20 mouse cellular contexts compared by ENCODE assay signal in genomic region chr9:111573836-111574235, GRCm38 (mm10).
DNase-seq lines count a peak whose midpoint lies in the region; ATAC-seq and TF ChIP-seq lines count a peak whose summit lies in the region.
"Had no signal": no experiment of that assay in that cellular context is flagged by ENCODE, and none has a peak within 500 bp of the region (broad histone marks: within the 10 kb centered on the region; RNA-seq: fewer than 3 reads in every experiment).

No protein-coding gene starts in this region.

- no peak overlapping the region for H3K27ac ChIP-seq in heart, postnatal 0 days (ENCODE audit: low read depth)
- H3K27ac ChIP-seq: embryonic facial prominence, embryonic 13.5 days; gastrocnemius, adult 2 months; limb, embryonic 12.5 days; liver, embryonic 12.5 days had no signal

- no peak overlapping the region for H3K4me3 ChIP-seq in heart, postnatal 0 days (ENCODE audit: low read depth, low read length)
- H3K4me3 ChIP-seq: embryonic facial prominence, embryonic 13.5 days; gastrocnemius, adult 2 months; limb, embryonic 12.5 days; liver, embryonic 12.5 days had no signal

- no peak for ATAC-seq in heart, postnatal 0 days (ENCODE audit: insufficient read depth, low read depth)
- ATAC-seq: CD4-positive, CD25-positive, alpha-beta regulatory T cell, adult 4 months; forebrain, embryonic 16.5 days; liver, embryonic 12.5 days had no signal

- H3K27me3 ChIP-seq in heart, postnatal 0 days (ENCODE audit: control insufficient read depth, insufficient read depth, low read length), result no peaks in the 10 kb centered on the region
- H3K27me3 ChIP-seq: liver, embryonic 12.5 days had no signal

- TF ChIP-seq EP300 in heart, postnatal 0 days (IDR thresholded peaks at IDR 0.05; ENCODE audit: low read depth), result no peak

- WGBS in heart, postnatal 0 days, result 34% methylated on average over 5 of the region's 5 CpGs

- no peaks in the 10 kb centered on the region for H3K36me3 ChIP-seq in heart, postnatal 0 days (replicated peaks; ENCODE audit: control insufficient read depth, insufficient read depth, low read length)
- H3K36me3 ChIP-seq: embryonic facial prominence, embryonic 13.5 days; limb, embryonic 12.5 days; liver, embryonic 12.5 days had no signal

- H3K9ac ChIP-seq in heart, postnatal 0 days (replicated peaks; ENCODE audit: low read depth, low read length), result no peak overlapping the region
- H3K9ac ChIP-seq: embryonic facial prominence, embryonic 13.5 days; limb, embryonic 12.5 days; liver, embryonic 12.5 days had no signal

- H3K9me3 ChIP-seq in heart, postnatal 0 days (replicated peaks; ENCODE audit: control insufficient read depth, low read length), result 0 out of 2 replicates have a peak, but pooled peaks cover 3% of the 10 kb centered on the region
- H3K9me3 ChIP-seq: embryonic facial prominence, embryonic 13.5 days; limb, embryonic 12.5 days; liver, embryonic 12.5 days had no signal

- TF ChIP-seq CTCF in heart, postnatal 0 days (IDR thresholded peaks at IDR 0.05; ENCODE audit: low read depth), result no peak

- peaks cover 8% of the 10 kb centered on the region; the same call in 1 of the 2 replicates for H3K4me1 ChIP-seq in heart, postnatal 0 days (ENCODE audit: control insufficient read depth, insufficient read depth)
- H3K4me1 ChIP-seq: embryonic facial prominence, embryonic 13.5 days; limb, embryonic 12.5 days; liver, embryonic 12.5 days had no signal

- no peak overlapping the region for H3K4me2 ChIP-seq in heart, postnatal 0 days (ENCODE audit: low read depth, low read length)
- H3K4me2 ChIP-seq: embryonic facial prominence, embryonic 13.5 days; limb, embryonic 12.5 days; liver, embryonic 12.5 days had no signal

- DNase-seq in cerebellum, adult 11-12 months, result peak; percentile 15
- no peak for DNase-seq in cerebellum, postnatal 4 days (ENCODE audit: low spot score in 2 of 2)
- DNase-seq in right cerebral cortex, postnatal 10 days (ENCODE audit: low spot score in 2 of 2), result peak; percentile 37 to 39
- DNase-seq in right cerebral cortex, adult 18-20 months, result no peak
- DNase-seq in heart, postnatal 0 days (ENCODE audit: low spot score), result peak; percentile 25
- no peak for DNase-seq in spleen, adult 12 weeks (ENCODE audit: low spot score)
- DNase-seq in lung, postnatal 4 days, result no peak
- DNase-seq: adrenal gland, postnatal 14 days; gastrocnemius, adult 2 months; kidney, adult 2 months; kidney, postnatal 10 days; lung, adult 2 months; lung, postnatal 36 days; right cerebral cortex, postnatal 4 days; thymus, postnatal 25 days had no signal

Comparison
In these comparisons a context has a peak if more than half of its experiments do, and no peak if none do; other contexts are left out.
1. DNase-seq: peak in cerebellum, adult 11-12 months (single experiment), right cerebral cortex, postnatal 10 days (2 of 2) and heart, postnatal 0 days (single experiment); none in cerebellum, postnatal 4 days (0 of 2), right cerebral cortex, adult 18-20 months (single experiment), spleen, adult 12 weeks (single experiment) and lung, postnatal 4 days (0 of 2).